Mouse (Mus musculus): ENCODE data around the gene 1600012H06Rik. TPM values are rescaled to one million over a fixed set of nuclear protein-coding genes. Genes with fewer than 3 reads are reported as not detected.
A peak's percentile ranks its signal among the peaks of the same experiment; 100 is the strongest.
"Not testable (repeated sequence)": the region's sequence is repeated elsewhere in the genome, so short reads cannot be mapped to it uniquely, and the experiment has no call there.

Gene 1600012H06Rik
- polyA plus RNA-seq, 1 experiment from 2014 or later, result 32.1 TPM

- no peaks in the 10 kb centered on the region for H3K9me3 ChIP-seq (replicated peaks; ENCODE audit: control insufficient read depth, low read length)
- H3K27me3 ChIP-seq (ENCODE audit: control insufficient read depth, insufficient read depth, low read length), result no peaks in the 10 kb centered on the region
- no peaks in the 10 kb centered on the region for H3K4me1 ChIP-seq (ENCODE audit: control insufficient read depth, insufficient read depth, low read length)
- peaks cover 5% of the 10 kb centered on the region for H3K36me3 ChIP-seq (replicated peaks; ENCODE audit: control insufficient read depth, insufficient read depth, low read depth, low read length)
- WGBS, result 84% methylated on average over 7 of the region's 7 CpGs
- no peak overlapping the region for H3K27ac ChIP-seq (replicated peaks; ENCODE audit: low read depth, low read length)
- DNase-seq (ENCODE audit: low spot score) (no peak), ATAC-seq (replicated peaks; ENCODE audit: insufficient number of reproducible peaks, low FRiP score, low TSS enrichment, low read depth) (no peak)
- H3K9ac ChIP-seq (replicated peaks; ENCODE audit: low read length), result no peak overlapping the region
- H3K4me2 ChIP-seq (ENCODE audit: low read depth, low read length), result no peak overlapping the region
- no peak overlapping the region for H3K4me3 ChIP-seq (ENCODE audit: low read depth, low read length)
Observed at GRCm38 (mm10) chr17:14949161-14949827, 6.3 kb downstream of the 1600012H06Rik start.

- Histone ChIP-seq H3K27ac (replicated peaks; ENCODE audit: low read depth, low read length) (no peak overlapping the region), H3K4me3 (ENCODE audit: low read depth, low read length) (no peak overlapping the region), H3K9me3 (replicated peaks; ENCODE audit: control insufficient read depth, low read length) (no peaks in the 10 kb centered on the region), H3K4me2 (ENCODE audit: low read depth, low read length) (no peak overlapping the region), H3K9ac (replicated peaks; ENCODE audit: low read length) (no peak overlapping the region), H3K4me1 (ENCODE audit: control insufficient read depth, insufficient read depth, low read length) (no peaks in the 10 kb centered on the region), H3K27me3 (ENCODE audit: control insufficient read depth, insufficient read depth, low read length) (no peaks in the 10 kb centered on the region), H3K36me3 (replicated peaks; ENCODE audit: control insufficient read depth, insufficient read depth, low read depth, low read length) (peaks cover 5% of the 10 kb centered on the region)
- WGBS, result 87% methylated on average over 8 of the region's 8 CpGs
- no peak for DNase-seq (ENCODE audit: low spot score)
- ATAC-seq (replicated peaks; ENCODE audit: insufficient number of reproducible peaks, low FRiP score, low TSS enrichment, low read depth), result no peak
Observed at GRCm38 (mm10) chr17:14953452-14953851, 10.5 kb downstream of the 1600012H06Rik start.

GRCm38 (mm10) chr17:14958686-14959327, 15.8 kb downstream of the 1600012H06Rik start:
- Histone ChIP-seq H3K27me3 (ENCODE audit: control insufficient read depth, insufficient read depth, low read length) (no peaks in the 10 kb centered on the region), H3K4me3 (ENCODE audit: low read depth, low read length) (no peak overlapping the region), H3K36me3 (replicated peaks; ENCODE audit: control insufficient read depth, insufficient read depth, low read depth, low read length) (0 out of 2 replicates have a peak, but pooled peaks cover 2% of the 10 kb centered on the region), H3K4me1 (ENCODE audit: control insufficient read depth, insufficient read depth, low read length) (no peaks in the 10 kb centered on the region), H3K9me3 (replicated peaks; ENCODE audit: control insufficient read depth, low read length) (no peaks in the 10 kb centered on the region), H3K27ac (replicated peaks; ENCODE audit: low read depth, low read length) (no peak overlapping the region), H3K4me2 (ENCODE audit: low read depth, low read length) (no peak overlapping the region), H3K9ac (replicated peaks; ENCODE audit: low read length) (no peak overlapping the region)
- WGBS, result 93% methylated on average over 5 of the region's 5 CpGs
- ATAC-seq (replicated peaks; ENCODE audit: insufficient number of reproducible peaks, low FRiP score, low TSS enrichment, low read depth) (no peak), DNase-seq (ENCODE audit: low spot score) (no peak)

GRCm38 (mm10) chr17:14959979-14960378, 17.0 kb downstream of the 1600012H06Rik start:
- Histone ChIP-seq H3K4me1 (ENCODE audit: control insufficient read depth, insufficient read depth, low read length) (no peaks in the 10 kb centered on the region), H3K9me3 (replicated peaks; ENCODE audit: control insufficient read depth, low read length) (no peaks in the 10 kb centered on the region), H3K4me3 (ENCODE audit: low read depth, low read length) (peak overlapping the region; percentile 26; the same call in 1 of the 2 replicates), H3K27me3 (ENCODE audit: control insufficient read depth, insufficient read depth, low read length) (no peaks in the 10 kb centered on the region), H3K27ac (replicated peaks; ENCODE audit: low read depth, low read length) (no peak overlapping the region), H3K4me2 (ENCODE audit: low read depth, low read length) (peak overlapping the region; percentile 29), H3K36me3 (replicated peaks; ENCODE audit: control insufficient read depth, insufficient read depth, low read depth, low read length) (no peaks in the 10 kb centered on the region), H3K9ac (replicated peaks; ENCODE audit: low read length) (peak overlapping the region; percentile 37; the same call in 1 of the 2 replicates)
- no peak for ATAC-seq (replicated peaks; ENCODE audit: insufficient number of reproducible peaks, low FRiP score, low TSS enrichment, low read depth)
- 38% methylated on average over 3 of the region's 3 CpGs for WGBS
- DNase-seq (ENCODE audit: low spot score), result no peak

GRCm38 (mm10) chr17:14960520-14960919, 17.5 kb downstream of the 1600012H06Rik start:
- 0% methylated on average over 19 of the region's 23 CpGs for WGBS
- H3K27me3 ChIP-seq (ENCODE audit: control insufficient read depth, insufficient read depth, low read length), result no peaks in the 10 kb centered on the region
- DNase-seq (ENCODE audit: low spot score) (peak; percentile 19), ATAC-seq (replicated peaks; ENCODE audit: insufficient number of reproducible peaks, low FRiP score, low TSS enrichment, low read depth) (no peak; the same call in 1 of the 2 replicates)
- peak overlapping the region; percentile 76 for H3K9ac ChIP-seq (replicated peaks; ENCODE audit: low read length)
- peak overlapping the region; percentile 66 for H3K4me3 ChIP-seq (ENCODE audit: low read depth, low read length)
- no peaks in the 10 kb centered on the region for H3K36me3 ChIP-seq (replicated peaks; ENCODE audit: control insufficient read depth, insufficient read depth, low read depth, low read length)
- no peaks in the 10 kb centered on the region for H3K4me1 ChIP-seq (ENCODE audit: control insufficient read depth, insufficient read depth, low read length)
- no peak overlapping the region for H3K27ac ChIP-seq (replicated peaks; ENCODE audit: low read depth, low read length)
- H3K4me2 ChIP-seq (ENCODE audit: low read depth, low read length), result peak overlapping the region; percentile 90
- H3K9me3 ChIP-seq (replicated peaks; ENCODE audit: control insufficient read depth, low read length), result no peaks in the 10 kb centered on the region

- not testable (repeated sequence) for ATAC-seq (replicated peaks; ENCODE audit: insufficient number of reproducible peaks, low FRiP score, low TSS enrichment, low read depth)
- 0% methylated on average over 34 of the region's 100 CpGs for WGBS
Observed at GRCm38 (mm10) chr17:14960951-14961556, 18.1 kb downstream of the 1600012H06Rik start, which contains the start of gene Phf10. Gene Phf10 (minus strand): TSS chr17:14961273.

GRCm38 (mm10) chr17:14961557-14962154, 18.7 kb downstream of the 1600012H06Rik start:
- not testable (repeated sequence) for H3K27me3 ChIP-seq (ENCODE audit: control insufficient read depth, insufficient read depth, low read length); H3K4me3 ChIP-seq (ENCODE audit: low read depth, low read length); DNase-seq (ENCODE audit: low spot score); H3K27ac ChIP-seq (replicated peaks; ENCODE audit: low read depth, low read length); H3K4me2 ChIP-seq (ENCODE audit: low read depth, low read length); H3K4me1 ChIP-seq (ENCODE audit: control insufficient read depth, insufficient read depth, low read length); H3K9me3 ChIP-seq (replicated peaks; ENCODE audit: control insufficient read depth, low read length); H3K36me3 ChIP-seq (replicated peaks; ENCODE audit: control insufficient read depth, insufficient read depth, low read depth, low read length); H3K9ac ChIP-seq (replicated peaks; ENCODE audit: low read length)
- ATAC-seq (replicated peaks; ENCODE audit: insufficient number of reproducible peaks, low FRiP score, low TSS enrichment, low read depth), result peak; percentile 92
- WGBS, result no CpG with 5 or more reads among the region's 44 CpGs

More at GRCm38 (mm10) chr17:14960951-14961556, 18.1 kb downstream of the 1600012H06Rik start, which contains the start of gene Phf10:
- not testable (repeated sequence) for H3K4me1 ChIP-seq (ENCODE audit: control insufficient read depth, insufficient read depth, low read length); H3K27me3 ChIP-seq (ENCODE audit: control insufficient read depth, insufficient read depth, low read length); H3K27ac ChIP-seq (replicated peaks; ENCODE audit: low read depth, low read length); H3K9me3 ChIP-seq (replicated peaks; ENCODE audit: control insufficient read depth, low read length); H3K36me3 ChIP-seq (replicated peaks; ENCODE audit: control insufficient read depth, insufficient read depth, low read depth, low read length)
- Histone ChIP-seq H3K4me3 (ENCODE audit: low read depth, low read length) (peak within 1 kb of the TSS; percentile 66), H3K9ac (replicated peaks; ENCODE audit: low read length) (peak within 1 kb of the TSS; percentile 76), H3K4me2 (ENCODE audit: low read depth, low read length) (peak within 1 kb of the TSS; percentile 90)
- peak; percentile 28 for DNase-seq (ENCODE audit: low spot score)

Data from embryonic facial prominence, embryonic 11.5 days (tissue).